Comparison of ENCODE assay signal across 1 mouse cellular context in the genomic region with DNA sequence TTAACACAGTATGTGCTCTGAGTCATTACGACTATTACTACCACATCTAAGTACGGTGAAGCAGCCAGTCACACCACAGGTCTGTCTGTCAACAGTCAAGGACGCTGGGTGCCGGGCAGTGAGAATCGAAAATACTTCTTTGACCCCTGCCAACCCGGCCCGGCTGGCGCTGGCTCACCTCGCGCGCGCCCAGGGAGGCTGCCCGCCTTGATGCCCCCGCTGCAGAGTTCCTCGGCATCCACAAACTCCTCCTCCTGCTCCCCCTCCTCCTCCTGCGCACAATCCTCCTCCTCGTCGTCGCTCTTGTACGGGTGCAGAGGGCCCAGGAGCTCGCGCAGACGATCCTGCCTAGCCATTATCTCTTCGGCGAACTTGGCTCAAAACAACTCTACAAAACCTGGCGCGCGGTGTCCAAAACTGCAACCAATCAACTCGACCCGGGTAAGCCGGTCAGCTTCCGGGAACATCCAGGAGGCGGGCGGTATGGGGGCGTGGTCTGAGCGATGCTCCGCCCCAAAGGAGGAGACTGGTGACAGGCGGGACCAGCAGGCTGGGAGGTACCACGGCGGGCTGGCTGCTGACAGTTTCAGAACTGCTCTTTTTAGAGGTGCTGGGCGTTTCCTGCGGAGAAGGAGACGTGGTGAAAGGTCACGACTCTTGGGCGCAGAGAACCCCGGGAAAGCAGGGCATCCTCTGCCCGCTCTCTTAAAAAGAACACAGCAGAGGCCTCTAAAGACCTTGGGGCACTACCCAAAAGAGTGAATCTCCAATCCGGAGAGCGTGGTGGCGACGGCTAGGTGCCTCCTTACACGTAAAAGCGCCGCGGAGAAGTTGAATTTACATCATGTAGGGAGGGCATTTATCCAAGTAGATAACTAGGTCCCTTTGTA.
TF ChIP-seq lines count a peak whose summit lies in the region.

A gene (minus strand): TSS at position 481 of the 890 bp plus-strand sequence.

TF ChIP-seq in CH12.LX, 34 proteins besides CTCF, POLR2A, EP300 and RAD21 (continued from another document):
- no peak for TF ChIP-seq JUND (conservative IDR thresholded peaks at IDR 0.05; ENCODE audit: low read depth, low read length)
- TF ChIP-seq ZMIZ1 (IDR thresholded peaks at IDR 0.05; ENCODE audit: low read depth, low read length) = peak; percentile 89
- TF ChIP-seq E2F4 (IDR thresholded peaks at IDR 0.05; ENCODE audit: insufficient replicate concordance, low read depth, low read length) = peak; percentile 33; the same call in 1 of the 2 replicates
- TF ChIP-seq SIN3A (IDR thresholded peaks at IDR 0.05; ENCODE audit: low read length) = peak; percentile 61
- no peak for TF ChIP-seq SMC3 (IDR thresholded peaks at IDR 0.05; ENCODE audit: low read depth, low read length)
- TF ChIP-seq KAT2A (IDR thresholded peaks at IDR 0.05; ENCODE audit: insufficient replicate concordance, low read length) = no peak
- no peak for TF ChIP-seq ZNF384 (IDR thresholded peaks at IDR 0.05; ENCODE audit: low read depth, low read length)
- TF ChIP-seq CHD1 (IDR thresholded peaks at IDR 0.05; ENCODE audit: low read depth, low read length) = no peak
- no peak for TF ChIP-seq USF2 (conservative IDR thresholded peaks at IDR 0.05; ENCODE audit: low read depth, low read length)
- no peak for TF ChIP-seq RCOR1 (conservative IDR thresholded peaks at IDR 0.05; ENCODE audit: low read depth, low read length)
- peak; percentile 70 for TF ChIP-seq IRF4 (IDR thresholded peaks at IDR 0.05; ENCODE audit: low read depth, low read length)
- TF ChIP-seq NRF1 (IDR thresholded peaks at IDR 0.05; ENCODE audit: low read depth, low read length) = peak; percentile 33; the same call in 1 of the 2 replicates
- no peak for TF ChIP-seq MXI1 (IDR thresholded peaks at IDR 0.05; ENCODE audit: low read depth, low read length)
- peak; percentile 92 for TF ChIP-seq ELF1 (IDR thresholded peaks at IDR 0.05; ENCODE audit: low read depth, low read length)
- no peak for TF ChIP-seq MEF2A (IDR thresholded peaks at IDR 0.05; ENCODE audit: borderline replicate concordance, low read depth, low read length)
- no peak for TF ChIP-seq ETS1 (conservative IDR thresholded peaks at IDR 0.05; ENCODE audit: low read depth, low read length)
- TF ChIP-seq MAZ (IDR thresholded peaks at IDR 0.05; ENCODE audit: low read depth, low read length) = no peak
